Mouse (Mus musculus) CH12.LX (cell line): Measurements from ENCODE around the gene Gm26558. TPM values are rescaled to one million over a fixed set of nuclear protein-coding genes. Genes with fewer than 3 reads are reported as not detected.

Experiments used
- DNase-seq: peaks from one replicate; pipeline ENCODE4 v3.0.0-alpha.2; 2013; ENCODE audit errors: extremely low read depth
- H3K27ac ChIP-seq: 2 replicates; pipeline ENCODE4 v1.5.1; 2012; ENCODE audit warnings: low read depth, mild to moderate bottlenecking, control low read depth, moderate library complexity; ENCODE audit not compliant: insufficient read depth
- H3K27me3 ChIP-seq: replicated peaks from 2 replicates; pipeline ENCODE3; 2012; ENCODE audit warnings: inconsistent platforms
- H3K36me3 ChIP-seq, 2 experiments: replicated peaks in 1 of 2; 2 replicates each; pipeline versions ENCODE3 to v1.6.1; 2012; ENCODE audit warnings: inconsistent platforms in 1 of 2, low read length in 1 of 2, mild to moderate bottlenecking in 1 of 2, mixed read lengths in 1 of 2, moderate library complexity in 1 of 2; ENCODE audit not compliant: control insufficient read depth in 1 of 2, insufficient read depth in 1 of 2
- H3K4me1 ChIP-seq, 2 experiments: 2 replicates each; pipeline ENCODE4 v1.6.1; 2012; ENCODE audit warnings: inconsistent platforms in 1 of 2, moderate library complexity in 1 of 2; ENCODE audit not compliant: insufficient read depth in 2 of 2, control insufficient read depth in 1 of 2
- H3K4me2 ChIP-seq: 2 replicates; pipeline ENCODE4 v1.6.1; 2012; ENCODE audit warnings: low read depth, mild to moderate bottlenecking, control low read depth; ENCODE audit not compliant: poor library complexity, insufficient read depth, severe bottlenecking
- H3K4me3 ChIP-seq, 3 experiments: fragments of 150-350 bp in 1 of 3; sonication (generic) in 1 of 3; replicated peaks in 1 of 3; 2 replicates each; pipeline versions ENCODE3 to v1.5.1; 2011 to 2012; ENCODE audit warnings: low read depth in 2 of 3, low read length in 2 of 3, mild to moderate bottlenecking in 2 of 3, moderate library complexity in 2 of 3, control low read depth in 1 of 3, improper control_type of control experiment in 1 of 3, inconsistent platforms in 1 of 3, mixed read lengths in 1 of 3; ENCODE audit not compliant: poor library complexity in 1 of 3
- H3K79me2 ChIP-seq: replicated peaks from 2 replicates; pipeline ENCODE4 v1.6.1; 2012; ENCODE audit warnings: mild to moderate bottlenecking, moderate library complexity; ENCODE audit not compliant: control insufficient read depth, poor library complexity, insufficient read depth, severe bottlenecking; ENCODE audit errors: extremely low read depth
- H3K9ac ChIP-seq: 2 replicates; pipeline ENCODE4 v1.6.1; 2012; ENCODE audit warnings: low read depth, mild to moderate bottlenecking, control low read depth, moderate library complexity; ENCODE audit not compliant: insufficient read depth
- H3K9me3 ChIP-seq: replicated peaks from 2 replicates; pipeline ENCODE3; 2012; ENCODE audit warnings: low read length, inconsistent platforms, mixed read lengths
- BHLHE40 ChIP-seq: IDR thresholded peaks from 2 replicates; pipeline ENCODE4 v1.6.1; 2011; ENCODE audit warnings: mild to moderate bottlenecking, low read depth, low read length, improper control_type of control experiment
- CHD2 ChIP-seq: IDR thresholded peaks from 2 replicates; pipeline ENCODE4 v1.6.1; 2011; ENCODE audit warnings: low read length, improper control_type of control experiment
- CTCF ChIP-seq, 2 experiments: IDR thresholded peaks in 1 of 2; conservative IDR thresholded peaks in 1 of 2; 2 replicates each; pipeline ENCODE4 v1.5.1; 2011 to 2012; ENCODE audit warnings: low read depth in 2 of 2, low read length in 2 of 2, improper control_type of control experiment in 1 of 2, inconsistent platforms in 1 of 2, mild to moderate bottlenecking in 1 of 2, moderate library complexity in 1 of 2
- ELF1 ChIP-seq: IDR thresholded peaks from 2 replicates; pipeline ENCODE4 v1.6.1; 2014; ENCODE audit warnings: low read depth, mild to moderate bottlenecking, inconsistent platforms, low read length, improper control_type of control experiment
- EP300 ChIP-seq: IDR thresholded peaks from 2 replicates; pipeline ENCODE4 v1.6.1; 2011; ENCODE audit warnings: low read length, improper control_type of control experiment
- ETS1 ChIP-seq: conservative IDR thresholded peaks from 2 replicates; pipeline ENCODE4 v1.6.1; 2012; ENCODE audit warnings: low read depth, mild to moderate bottlenecking, inconsistent platforms, low read length, improper control_type of control experiment, moderate library complexity
- GABPA ChIP-seq: IDR thresholded peaks from 2 replicates; pipeline ENCODE4 v1.6.1; 2012; ENCODE audit warnings: low read depth, low read length, improper control_type of control experiment, inconsistent platforms; ENCODE audit not compliant: insufficient replicate concordance
- IRF4 ChIP-seq: IDR thresholded peaks from 2 replicates; pipeline ENCODE4 v1.6.1; 2014; ENCODE audit warnings: low read depth, mild to moderate bottlenecking, inconsistent platforms, low read length, improper control_type of control experiment
- MAFK ChIP-seq: IDR thresholded peaks from 2 replicates; pipeline ENCODE4 v1.6.1; 2011; ENCODE audit warnings: low read length, improper control_type of control experiment; ENCODE audit not compliant: insufficient replicate concordance
- MAX ChIP-seq: IDR thresholded peaks from 2 replicates; pipeline ENCODE4 v1.6.1; 2011; ENCODE audit warnings: low read length, improper control_type of control experiment
- MAZ ChIP-seq: IDR thresholded peaks from 2 replicates; pipeline ENCODE4 v1.6.1; 2012; ENCODE audit warnings: low read depth, mild to moderate bottlenecking, inconsistent platforms, low read length, improper control_type of control experiment, moderate library complexity
- MEF2A ChIP-seq: IDR thresholded peaks from 2 replicates; pipeline ENCODE4 v1.6.1; 2014; ENCODE audit warnings: low read depth, mild to moderate bottlenecking, inconsistent platforms, low read length, improper control_type of control experiment, borderline replicate concordance
- MXI1 ChIP-seq: IDR thresholded peaks from 2 replicates; pipeline ENCODE4 v1.6.1; 2011; ENCODE audit warnings: mild to moderate bottlenecking, low read depth, low read length, improper control_type of control experiment
- MYC ChIP-seq: IDR thresholded peaks from 2 replicates; pipeline ENCODE4 v1.6.1; 2011; ENCODE audit warnings: low read depth, mild to moderate bottlenecking, improper control_type of control experiment, low read length
- PAX5 ChIP-seq: IDR thresholded peaks from 2 replicates; pipeline ENCODE4 v1.6.1; 2012; ENCODE audit warnings: low read length, inconsistent platforms, mixed read lengths
- POLR2A ChIP-seq: IDR thresholded peaks from 2 replicates; pipeline ENCODE4 v1.6.1; 2011; ENCODE audit warnings: low read depth, mild to moderate bottlenecking, improper control_type of control experiment, low read length
- POLR2AphosphoS2 ChIP-seq: IDR thresholded peaks from 2 replicates; pipeline ENCODE4 v1.6.1; 2011; ENCODE audit warnings: low read depth, low read length, improper control_type of control experiment
- RAD21 ChIP-seq: IDR thresholded peaks from 2 replicates; pipeline ENCODE4 v1.6.1; 2011; ENCODE audit warnings: low read depth, mild to moderate bottlenecking, low read length, improper control_type of control experiment, moderate library complexity
- RCOR1 ChIP-seq: conservative IDR thresholded peaks from 2 replicates; pipeline ENCODE4 v1.6.1; 2012; ENCODE audit warnings: low read depth, mild to moderate bottlenecking, inconsistent platforms, low read length, improper control_type of control experiment
- TCF12 ChIP-seq: IDR thresholded peaks from 2 replicates; pipeline ENCODE4 v1.6.1; 2014; ENCODE audit warnings: low read depth, mild to moderate bottlenecking, inconsistent platforms, low read length, improper control_type of control experiment
- USF1 ChIP-seq: IDR thresholded peaks from 2 replicates; pipeline ENCODE4 v1.6.1; 2014; ENCODE audit warnings: low read depth, mild to moderate bottlenecking, inconsistent platforms, low read length, improper control_type of control experiment
- USF2 ChIP-seq: conservative IDR thresholded peaks from 2 replicates; pipeline ENCODE4 v1.6.1; 2011; ENCODE audit warnings: low read depth, low read length, improper control_type of control experiment
- ZMIZ1 ChIP-seq: IDR thresholded peaks from 2 replicates; pipeline ENCODE4 v1.6.1; 2012; ENCODE audit warnings: low read depth, mild to moderate bottlenecking, inconsistent platforms, low read length, improper control_type of control experiment
- ZNF384 ChIP-seq: IDR thresholded peaks from 2 replicates; pipeline ENCODE4 v1.6.1; 2012; ENCODE audit warnings: low read depth, low read length, improper control_type of control experiment, inconsistent platforms
- dilution Hi-C: fragments of 300-500 bp; cut with MboI; formaldehyde crosslinking; loops from 2 replicates; pipeline ENCODE4 v1.14.3; 2020; ENCODE audit warnings: low sequenced_read_pairs; ENCODE audit not compliant: extremely low pct_unique_long_range_greater_than_20kb, extremely low pct_ligation_motif_present
- in situ Hi-C: fragments of 300-500 bp; cut with MboI; formaldehyde crosslinking; loops from 3 replicates; pipeline ENCODE4 v1.14.3; 2019; ENCODE audit warnings: low sequenced_read_pairs, low pct_ligation_motif_present, low pct_unique_long_range_greater_than_20kb, mixed read lengths
- polyA plus RNA-seq: library from polyadenylated mRNA; unstranded; fragments of >175 nt; gene quantifications from 2 replicates; pipeline ENCODE4 v1.2.1, GENCODE M21; 2012; ENCODE audit warnings: low read depth; ENCODE audit not compliant: insufficient read length
- total RNA-seq, 2 experiments: library from RNA; depleted of rRNA; stranded (reverse); fragments of 300-350 nt in 1 of 2; fragments of >200 nt in 1 of 2; gene quantifications; 2 replicates each; pipeline ENCODE4 v1.2.3; 2012 to 2014

The Gm26558 gene
- total and polyA plus RNA-seq, 3 experiments = 0.64 TPM; not detected in 2

GRCm38 (mm10) chr2:70616617-70617016 lies 45.3 kb downstream of the Gm26558 start:
- H3K4me3 ChIP-seq = no peak overlapping the region
- H3K4me2 ChIP-seq = no peak overlapping the region
- no peaks in the 10 kb centered on the region for H3K9me3 ChIP-seq
- H3K9ac ChIP-seq = no peak overlapping the region
- H3K36me3 ChIP-seq = no peaks in the 10 kb centered on the region
- dilution Hi-C loops (no loop called here), in situ Hi-C loops (no loop called here)
- TF ChIP-seq ZMIZ1 = no peak
- TF ChIP-seq PAX5 = no peak
- no peak for TF ChIP-seq MAX
- TF ChIP-seq GABPA = no peak
- no peak for TF ChIP-seq RAD21
- TF ChIP-seq MAFK = peak; percentile 91
- DNase-seq = no peak
- H3K79me2 ChIP-seq = no peaks in the 10 kb centered on the region
- no peak overlapping the region for H3K27ac ChIP-seq
- no peaks in the 10 kb centered on the region for H3K27me3 ChIP-seq
- peaks cover 17 to 52% of the 10 kb centered on the region in 2 experiments for H3K4me1 ChIP-seq

GRCm38 (mm10) chr2:70616076-70616475 lies 45.8 kb downstream of the Gm26558 start:
- in situ Hi-C loops = no loop called here
- Histone ChIP-seq H3K4me3 (no peak overlapping the region), H3K9ac (no peak overlapping the region), H3K27me3 (no peaks in the 10 kb centered on the region), H3K4me1 (peaks cover 17 to 52% of the 10 kb centered on the region in 2 experiments), H3K27ac (no peak overlapping the region), H3K79me2 (no peaks in the 10 kb centered on the region), H3K36me3 (no peaks in the 10 kb centered on the region), H3K9me3 (no peaks in the 10 kb centered on the region), H3K4me2 (no peak overlapping the region)
- no peak for DNase-seq
- dilution Hi-C loops = no loop called here
- no peak for TF ChIP-seq CTCF (conservative IDR thresholded peaks at IDR 0.05 in 1 of 2, IDR thresholded peaks at IDR 0.05 in 1 of 2; ENCODE audit: low read depth in 2 of 2, low read length in 2 of 2)
- TF ChIP-seq MEF2A = peak; percentile 70

- DNase-seq = peak; percentile 70
- TF ChIP-seq POLR2AphosphoS2 = no peak
- peak; percentile 93 for TF ChIP-seq IRF4
- TF ChIP-seq USF2 = peak; percentile 44; the same call in 1 of the 2 replicates
- TF ChIP-seq ETS1 = peak; percentile 76
- TF ChIP-seq RAD21 = no peak
- TF ChIP-seq MAX = peak; percentile 53; the same call in 1 of the 2 replicates
- peak; percentile 77 for TF ChIP-seq TCF12
- TF ChIP-seq USF1 = peak; percentile 55
- peak; percentile 84 for TF ChIP-seq EP300
- TF ChIP-seq POLR2A = no peak
- TF ChIP-seq CHD2 = peak; percentile 86
- peak; percentile 52 for TF ChIP-seq ELF1
- peak; percentile 36; the same call in 1 of the 2 replicates for TF ChIP-seq MXI1
- TF ChIP-seq BHLHE40 = peak; percentile 98
- TF ChIP-seq MAZ = no peak
- no peak for TF ChIP-seq PAX5
- no peak for TF ChIP-seq ZNF384
- no peak; the same call in 1 of the 2 replicates for TF ChIP-seq RCOR1
- TF ChIP-seq MYC = peak; percentile 66; the same call in 1 of the 2 replicates
- H3K36me3 ChIP-seq = no peaks in the 10 kb centered on the region
- dilution Hi-C loops (no loop called here), in situ Hi-C loops (no loop called here)
- H3K9ac ChIP-seq = no peak overlapping the region
- H3K4me1 ChIP-seq = peaks cover 15 to 48% of the 10 kb centered on the region in 2 experiments
- no peak overlapping the region for H3K4me3 ChIP-seq
- H3K9me3 ChIP-seq = no peaks in the 10 kb centered on the region
- H3K4me2 ChIP-seq = peak overlapping the region; percentile 11; the same call in 1 of the 2 replicates
- no peaks in the 10 kb centered on the region for H3K79me2 ChIP-seq
- no peak overlapping the region for H3K27ac ChIP-seq
- no peaks in the 10 kb centered on the region for H3K27me3 ChIP-seq
Observed at GRCm38 (mm10) chr2:70614745-70615351, 47.1 kb downstream of the Gm26558 start.
